Mouse (Mus musculus) hindbrain, embryonic 13.5 days (tissue): ENCODE data around the gene Olfr1012. TPM values are rescaled to one million over a fixed set of nuclear protein-coding genes. Genes with fewer than 3 reads are reported as not detected.
"Not testable (repeated sequence)": the region's sequence is repeated elsewhere in the genome, so short reads cannot be mapped to it uniquely, and the experiment has no call there.

Experiments
- ATAC-seq: fragments of 200-750 bp; cut with Nextera tagmentation; 2 replicates; pipeline ENCODE4 v1.8.0; 2017; ENCODE audit warnings: moderate TSS enrichment; ENCODE audit not compliant: low FRiP score
- H3K27ac ChIP-seq: fragments of 300-500 bp; sonication (generic); 2 replicates; pipeline ENCODE4 v1.5.1; 2015; ENCODE audit warnings: inconsistent platforms, mild to moderate bottlenecking, moderate library complexity
- H3K27me3 ChIP-seq: fragments of 300-500 bp; sonication (generic); 2 replicates; pipeline ENCODE4 v1.6.1; 2015; ENCODE audit warnings: mild to moderate bottlenecking, inconsistent platforms
- H3K36me3 ChIP-seq: fragments of 300-500 bp; sonication (generic); 2 replicates; pipeline ENCODE4 v1.6.1; 2015; ENCODE audit warnings: mild to moderate bottlenecking, inconsistent platforms
- H3K4me1 ChIP-seq: fragments of 300-500 bp; sonication (generic); replicated peaks from 2 replicates; pipeline ENCODE4 v1.6.1; 2015; ENCODE audit warnings: inconsistent platforms
- H3K4me2 ChIP-seq: fragments of 300-500 bp; sonication (generic); 2 replicates; pipeline ENCODE4 v1.6.1; 2015; ENCODE audit warnings: inconsistent platforms, mild to moderate bottlenecking, moderate library complexity
- H3K4me3 ChIP-seq: fragments of 300-500 bp; sonication (generic); 2 replicates; pipeline ENCODE4 v1.5.1; 2015; ENCODE audit warnings: mild to moderate bottlenecking, inconsistent platforms
- H3K9ac ChIP-seq: fragments of 300-500 bp; sonication (generic); 2 replicates; pipeline ENCODE4 v1.6.1; 2015; ENCODE audit warnings: mild to moderate bottlenecking, inconsistent platforms
- H3K9me3 ChIP-seq: fragments of 300-500 bp; sonication (generic); 2 replicates; pipeline ENCODE4 v1.6.1; 2016; ENCODE audit warnings: inconsistent platforms
- WGBS: fragments of 180-500 bp; shearing (Covaris S2); methylation state at CpG from one replicate; pipeline ENCODE4 v1.1.7; 2015; 5-methylcytosine and 5-hydroxymethylcytosine counted together
- polyA plus RNA-seq: library from polyadenylated mRNA; unstranded; fragments of >200 nt; fragmentation: Nextera tagmentation; extraction: Ambion mirVana; gene quantifications from 2 replicates; pipeline ENCODE4 v1.2.1, GENCODE M21; 2015

Gene Olfr1012
- polyA plus RNA-seq: not detected in 2 replicates

DNA sequence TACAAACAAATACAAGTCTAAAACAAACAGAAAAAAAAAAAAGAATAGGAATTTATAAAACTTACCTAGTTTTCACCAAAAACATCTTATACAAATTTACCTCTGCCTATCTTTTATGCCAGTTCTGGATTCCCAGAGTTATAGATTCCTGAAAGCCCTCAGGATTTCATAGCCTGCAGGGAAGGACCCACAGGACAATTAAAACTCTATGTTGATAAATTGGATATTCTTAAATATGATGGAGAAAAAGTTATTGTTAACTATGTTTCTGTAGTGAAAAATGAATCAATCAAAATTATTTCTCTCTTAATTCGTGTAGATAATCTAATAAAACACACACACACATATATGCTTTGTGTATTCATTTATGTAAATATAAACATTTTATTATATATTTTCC, at the start of gene Olfr1012:
Gene Olfr1012, minus strand, starts transcription at position 101 of the 400 bp plus-strand sequence.
- no peak within 1 kb of the TSS for H3K9ac ChIP-seq
- H3K9me3 ChIP-seq: no peaks in the 10 kb centered on the region
- no peak for ATAC-seq

DNA sequence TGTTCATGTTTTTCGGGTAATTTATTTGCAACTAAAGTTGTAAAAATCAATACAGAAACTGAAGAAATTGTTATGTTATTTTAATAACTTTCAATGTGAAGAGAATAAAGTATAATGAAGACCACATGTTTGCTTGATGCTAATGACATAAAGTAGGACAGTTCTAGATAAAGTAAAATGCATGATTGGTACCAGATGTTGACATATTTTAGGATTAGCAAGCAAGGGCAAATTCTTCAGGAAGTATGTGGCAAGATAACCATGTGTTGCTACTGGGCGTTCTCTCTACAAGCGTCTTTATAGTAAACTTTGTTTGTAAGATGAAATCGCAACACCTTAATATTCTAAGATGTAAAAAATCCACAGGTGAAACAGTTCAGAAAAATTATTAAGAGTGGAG, 41.9 kb upstream of the Olfr1012 start:
- no peak for ATAC-seq
- Histone ChIP-seq H3K4me1 (no peaks in the 10 kb centered on the region), H3K4me3 (no peak overlapping the region), H3K27ac (no peak overlapping the region), H3K27me3 (no peaks in the 10 kb centered on the region), H3K36me3 (no peaks in the 10 kb centered on the region), H3K9me3 (no peaks in the 10 kb centered on the region), H3K4me2 (no peak overlapping the region), H3K9ac (no peak overlapping the region)
- WGBS: 88% methylated on average over 4 of the region's 4 CpGs

More for the DNA sequence above, at the start of gene Olfr1012:
- H3K27me3 ChIP-seq: no peaks in the 10 kb centered on the region
- H3K4me1 ChIP-seq: no peaks in the 10 kb centered on the region
- no peak within 1 kb of the TSS for H3K4me3 ChIP-seq
- no peaks in the 10 kb centered on the region for H3K36me3 ChIP-seq
- H3K27ac ChIP-seq: no peak within 1 kb of the TSS
- no peak within 1 kb of the TSS for H3K4me2 ChIP-seq
- whole genome bisulfite sequencing: 80% methylated on average over 1 of the region's 1 CpGs

- Histone ChIP-seq H3K27ac (no peak within 1 kb of the TSS), H3K36me3 (no peaks in the 10 kb centered on the region), H3K4me1 (no peaks in the 10 kb centered on the region), H3K9me3 (no peaks in the 10 kb centered on the region), H3K4me3 (no peak within 1 kb of the TSS), H3K27me3 (no peaks in the 10 kb centered on the region), H3K4me2 (no peak within 1 kb of the TSS), H3K9ac (no peak within 1 kb of the TSS)
- 86% methylated on average over 2 of the region's 2 CpGs for WGBS
- ATAC-seq: no peak
Measured at GRCm38 (mm10) chr2:85802444-85802843, 39.9 kb upstream of the Olfr1012 start, which contains the start of gene Olfr1016. Olfr1016 (minus strand) TSS chr2:85802544.

GRCm38 (mm10) chr2:85792331-85792730, 29.8 kb upstream of the Olfr1012 start:
- Histone ChIP-seq H3K4me1 (no peaks in the 10 kb centered on the region), H3K9ac (no peak overlapping the region), H3K9me3 (no peaks in the 10 kb centered on the region), H3K4me2 (no peak overlapping the region), H3K27me3 (no peaks in the 10 kb centered on the region), H3K36me3 (no peaks in the 10 kb centered on the region), H3K4me3 (no peak overlapping the region), H3K27ac (no peak overlapping the region)
- WGBS: 19% methylated on average over 2 of the region's 2 CpGs
- ATAC-seq: no peak

DNA sequence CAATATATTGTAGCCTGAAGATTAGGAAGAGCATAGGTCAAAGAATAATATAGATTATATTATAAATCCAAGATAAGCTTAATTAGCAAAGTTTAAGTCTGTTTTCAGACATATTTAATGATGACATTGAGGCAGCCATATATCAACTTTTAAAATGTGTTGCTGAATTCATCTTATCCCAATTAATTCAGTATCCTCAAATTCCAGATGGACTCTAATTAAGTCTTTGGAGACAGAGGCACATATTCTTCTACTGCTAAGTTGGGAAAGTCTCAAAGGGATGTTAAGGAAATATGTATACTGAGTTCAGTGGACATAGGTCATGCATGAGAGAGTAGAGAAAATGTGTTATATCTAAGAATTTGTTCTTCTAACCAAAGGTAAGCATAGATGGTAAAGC, 19.2 kb upstream of the Olfr1012 start, which contains the start of gene Olfr1015:
Gene Olfr1015, plus strand, starts transcription at position 301 of the 400 bp plus-strand sequence.
- no peak within 1 kb of the TSS for H3K4me3 ChIP-seq
- no peaks in the 10 kb centered on the region for H3K27me3 ChIP-seq
- H3K36me3 ChIP-seq: no peaks in the 10 kb centered on the region
- H3K9ac ChIP-seq: no peak within 1 kb of the TSS
- H3K9me3 ChIP-seq: no peaks in the 10 kb centered on the region
- no peaks in the 10 kb centered on the region for H3K4me1 ChIP-seq
- ATAC-seq: no peak
- no peak within 1 kb of the TSS for H3K4me2 ChIP-seq
- H3K27ac ChIP-seq: no peak within 1 kb of the TSS

GRCm38 (mm10) chr2:85772413-85772812, 9.8 kb upstream of the Olfr1012 start, which contains the start of gene Olfr1014:
Olfr1014 (plus strand) TSS chr2:85772713.
- no peak within 1 kb of the TSS for H3K27ac ChIP-seq
- H3K36me3 ChIP-seq: no peaks in the 10 kb centered on the region
- no peak within 1 kb of the TSS for H3K9ac ChIP-seq
- no peak within 1 kb of the TSS for H3K4me2 ChIP-seq
- ATAC-seq: no peak
- H3K4me1 ChIP-seq: no peaks in the 10 kb centered on the region
- no peaks in the 10 kb centered on the region for H3K27me3 ChIP-seq
- H3K4me3 ChIP-seq: no peak within 1 kb of the TSS
- no peaks in the 10 kb centered on the region for H3K9me3 ChIP-seq

- H3K27me3 ChIP-seq: no peaks in the 10 kb centered on the region
- no peak within 1 kb of the TSS for H3K4me3 ChIP-seq
- no peaks in the 10 kb centered on the region for H3K36me3 ChIP-seq
- H3K27ac ChIP-seq: no peak within 1 kb of the TSS
- H3K9ac ChIP-seq: no peak within 1 kb of the TSS
- no peaks in the 10 kb centered on the region for H3K9me3 ChIP-seq
- ATAC-seq: no peak
- H3K4me2 ChIP-seq: no peak within 1 kb of the TSS
- H3K4me1 ChIP-seq: no peaks in the 10 kb centered on the region
Measured at GRCm38 (mm10) chr2:85766798-85767197, 4.2 kb upstream of the Olfr1012 start, which contains the start of gene Olfr1013. Olfr1013 (plus strand) TSS chr2:85767098.

DNA sequence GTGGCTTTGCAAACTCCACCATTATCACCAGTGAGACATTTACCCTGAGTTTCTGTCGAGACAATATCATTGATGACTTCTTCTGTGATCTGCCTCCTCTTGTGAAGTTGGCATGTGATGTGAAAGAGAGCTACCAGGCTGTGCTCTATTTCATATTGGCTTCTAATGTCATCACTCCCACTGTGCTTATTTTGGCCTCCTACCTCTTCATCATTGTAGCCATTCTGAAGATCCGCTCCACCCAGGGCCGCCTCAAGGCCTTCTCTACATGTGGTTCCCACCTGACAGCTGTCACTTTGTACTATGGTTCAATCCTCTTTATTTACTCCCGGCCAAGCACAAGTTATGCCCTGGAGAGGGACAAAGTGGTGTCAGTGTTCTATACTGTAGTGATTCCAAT, 8.7 kb downstream of the Olfr1012 start:
- ATAC-seq: no peak
- Histone ChIP-seq H3K4me2 (no peak overlapping the region), H3K36me3 (no peaks in the 10 kb centered on the region), H3K4me1 (no peaks in the 10 kb centered on the region), H3K27ac (no peak overlapping the region), H3K9ac (no peak overlapping the region), H3K9me3 (no peaks in the 10 kb centered on the region), H3K27me3 (no peaks in the 10 kb centered on the region), H3K4me3 (no peak overlapping the region)
- WGBS: 81% methylated on average over 4 of the region's 4 CpGs

DNA sequence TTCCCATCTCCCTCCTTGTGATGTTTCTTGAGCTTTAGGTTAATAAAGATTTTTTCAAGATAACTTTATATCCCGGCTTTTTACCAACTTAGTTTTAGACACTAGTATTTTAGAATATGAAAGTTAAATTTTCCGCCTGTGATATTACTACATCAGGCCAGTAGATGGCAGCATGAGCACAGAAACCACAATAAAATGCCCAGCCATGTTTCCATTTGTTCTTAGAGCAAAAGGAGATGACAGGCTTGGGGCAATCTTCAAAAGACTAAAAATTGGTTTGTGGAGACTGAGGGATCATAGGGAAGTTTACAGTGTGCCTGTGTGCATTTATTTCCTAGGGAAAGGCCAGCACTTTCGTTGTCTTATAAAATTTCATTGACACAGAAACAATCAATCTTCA, 36.8 kb downstream of the Olfr1012 start:
- Histone ChIP-seq H3K27ac (no peak overlapping the region), H3K4me2 (no peak overlapping the region), H3K9ac (no peak overlapping the region), H3K9me3 (no peaks in the 10 kb centered on the region), H3K27me3 (no peaks in the 10 kb centered on the region), H3K36me3 (no peaks in the 10 kb centered on the region), H3K4me1 (no peaks in the 10 kb centered on the region), H3K4me3 (no peak overlapping the region)
- no peak for ATAC-seq
- WGBS: 17% methylated on average over 3 of the region's 3 CpGs

- H3K4me1 ChIP-seq: no peaks in the 10 kb centered on the region
- no peak within 1 kb of the TSS for H3K4me2 ChIP-seq
- no peaks in the 10 kb centered on the region for H3K36me3 ChIP-seq
- H3K9ac ChIP-seq: no peak within 1 kb of the TSS
- ATAC-seq: no peak
- no peaks in the 10 kb centered on the region for H3K27me3 ChIP-seq
- no peak within 1 kb of the TSS for H3K4me3 ChIP-seq
- H3K27ac ChIP-seq: no peak within 1 kb of the TSS
- WGBS: 91% methylated on average over 1 of the region's 1 CpGs
- H3K9me3 ChIP-seq: no peaks in the 10 kb centered on the region; the same call in 1 of the 2 replicates
Measured at GRCm38 (mm10) chr2:85715119-85715518, 47.4 kb downstream of the Olfr1012 start, which contains the start of gene Olfr1009. Olfr1009 (plus strand) TSS chr2:85715419.

DNA sequence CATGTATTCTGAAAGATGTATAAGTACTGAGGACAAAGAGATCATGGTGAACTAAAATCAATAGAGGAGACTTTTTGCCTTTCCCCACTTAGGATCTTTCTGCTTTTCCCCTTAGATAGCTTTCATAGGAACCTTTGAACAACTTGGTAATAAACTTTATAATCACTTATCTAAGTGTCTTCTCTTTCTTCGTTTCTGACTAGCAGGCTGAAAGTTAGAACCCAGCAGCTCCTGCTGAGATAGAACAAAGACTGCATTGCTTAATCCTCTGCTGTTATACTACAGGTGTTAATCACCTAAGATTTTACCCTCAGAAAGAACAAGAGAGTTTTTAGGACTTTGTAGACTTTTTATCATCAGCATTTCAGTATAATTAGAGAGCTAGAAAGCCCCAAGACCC, 51.4 kb downstream of the Olfr1012 start:
- Histone ChIP-seq H3K9ac (no peak overlapping the region), H3K36me3 (no peaks in the 10 kb centered on the region), H3K4me2 (no peak overlapping the region), H3K4me1 (no peaks in the 10 kb centered on the region), H3K27ac (no peak overlapping the region), H3K27me3 (no peaks in the 10 kb centered on the region), H3K9me3 (no peaks in the 10 kb centered on the region), H3K4me3 (no peak overlapping the region)
- ATAC-seq: no peak
- 34% methylated on average over 1 of the region's 1 CpGs for WGBS

- not testable (repeated sequence) for H3K27ac ChIP-seq, H3K4me3 ChIP-seq, H3K9me3 ChIP-seq, H3K4me1 ChIP-seq, H3K36me3 ChIP-seq, H3K27me3 ChIP-seq, H3K4me2 ChIP-seq, ATAC-seq, H3K9ac ChIP-seq
- 81% methylated on average over 2 of the region's 2 CpGs for WGBS
Measured at GRCm38 (mm10) chr2:85710680-85711079, 51.9 kb downstream of the Olfr1012 start.
